Mouse (Mus musculus): Measurements from ENCODE around the gene Olfr1209.

Olfr1209 gene

DNA sequence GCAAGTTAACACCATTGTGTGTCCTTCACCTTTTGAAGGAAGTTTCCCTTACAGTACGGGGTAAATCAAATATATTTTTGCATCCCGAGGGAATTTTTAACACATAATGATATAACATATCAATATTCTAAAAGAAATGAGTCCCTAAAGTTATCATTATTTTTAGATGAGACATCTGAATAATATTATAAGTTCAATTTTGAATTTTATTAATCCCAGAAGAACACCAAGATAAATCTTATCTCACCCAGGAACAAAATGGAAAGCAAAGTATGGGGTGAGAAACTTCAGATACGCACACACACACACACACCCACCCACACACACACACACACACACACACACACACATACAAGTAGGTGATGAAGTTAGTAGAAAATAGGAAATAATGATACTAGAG is at the start of gene Olfr1209:
Gene Olfr1209, minus strand, starts transcription at position 101 of the 400 bp plus-strand sequence.
- DNase-seq, result no peak

- no peak for DNase-seq
These were observed 38.7 kb upstream of the Olfr1209 start, which contains the start of gene Olfr1212 for GRCm38 (mm10) chr2:88953669-88954068. Gene Olfr1212, plus strand, starts transcription at chr2:88953969.

DNA sequence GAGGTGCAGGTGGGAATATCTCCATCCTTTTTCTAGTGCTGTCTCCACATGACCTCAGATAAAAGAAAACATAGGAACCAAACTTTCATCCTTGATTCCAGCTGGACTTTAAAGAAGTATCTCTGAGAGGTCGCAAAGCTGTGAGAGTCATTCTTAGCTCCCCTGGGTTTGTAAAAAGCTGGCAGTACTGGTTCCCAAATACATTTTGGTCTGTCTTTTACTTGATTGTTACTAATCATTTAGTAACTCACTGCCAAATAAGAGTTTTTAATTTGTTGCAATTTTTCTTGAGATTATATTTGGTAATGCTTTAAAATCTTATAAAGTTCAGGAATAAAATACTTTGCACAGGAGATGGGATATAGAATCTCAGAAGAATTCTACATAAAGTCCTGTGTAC is 23.1 kb upstream of the Olfr1209 start, which contains the start of gene Olfr1211:
Gene Olfr1211, minus strand, starts transcription at position 101 of the 400 bp plus-strand sequence.
- no peak for DNase-seq

- DNase-seq, result no peak
These were observed 12.7 kb downstream of the Olfr1209 start, which contains the start of gene Olfr1208 for GRCm38 (mm10) chr2:88902211-88902610. Gene Olfr1208, minus strand, starts transcription at chr2:88902311.

GRCm38 (mm10) chr2:88862931-88863330 is 52.0 kb downstream of the Olfr1209 start, which contains the start of gene Olfr1206:
Gene Olfr1206, plus strand, starts transcription at chr2:88863231.
- no peak for DNase-seq
